Mouse (Mus musculus) brain, embryonic 14.5 days (tissue): Measurements from ENCODE around the gene H2al1f.

Experiments
- CTCF ChIP-seq: fragments of 200-500 bp; IDR thresholded peaks from 2 replicates; pipeline ENCODE4 v1.5.1; 2012; ENCODE audit warnings: inconsistent platforms, mild to moderate bottlenecking, moderate library complexity, borderline replicate concordance; ENCODE audit not compliant: insufficient read depth, insufficient read length; ENCODE audit errors: extremely low read depth
- POLR2A ChIP-seq: fragments of 200-500 bp; IDR thresholded peaks from 2 replicates; pipeline ENCODE4 v1.6.1; 2012; ENCODE audit warnings: mild to moderate bottlenecking, inconsistent platforms, borderline replicate concordance; ENCODE audit not compliant: poor library complexity, insufficient read depth, insufficient read length, severe bottlenecking; ENCODE audit errors: extremely low read depth

DNA sequence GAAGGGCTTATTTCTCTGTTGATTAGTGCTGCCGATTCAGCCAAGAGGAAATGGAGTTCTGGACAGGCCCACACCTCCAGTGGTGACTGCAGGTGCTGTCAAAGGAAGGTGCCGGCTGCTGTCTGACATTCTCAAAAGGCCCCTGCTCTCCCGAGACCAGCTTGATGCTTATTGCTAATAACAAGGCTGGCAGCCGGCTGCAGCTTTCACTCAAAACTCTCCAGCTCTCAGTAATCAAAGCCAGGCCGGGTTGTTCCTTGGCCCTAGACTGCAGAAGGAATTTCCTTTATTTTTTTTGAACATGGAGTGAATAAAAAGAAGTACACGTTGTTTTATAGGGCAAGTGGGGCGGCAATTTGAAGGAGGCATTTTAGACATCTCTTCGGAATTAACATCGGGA, 30.8 kb downstream of the H2al1f start:
- no peak for TF ChIP-seq POLR2A
- no peak for TF ChIP-seq CTCF
